Mouse (Mus musculus): ENCODE results near the gene AI467606. TPM values are rescaled to one million over a fixed set of nuclear protein-coding genes. Genes with fewer than 3 reads are reported as not detected.
"Not testable (repeated sequence)": the region's sequence is repeated elsewhere in the genome, so short reads cannot be mapped to it uniquely, and the experiment has no call there.

The AI467606 gene
- polyA plus RNA-seq, 2 experiments = 5.3 to 5.6 TPM

- Histone ChIP-seq H3K27me3 (ENCODE audit: control insufficient read depth, insufficient read depth, low read length) (no peaks in the 10 kb centered on the region), H3K27ac (replicated peaks; ENCODE audit: low read depth, low read length) (no peak overlapping the region), H3K4me1 (ENCODE audit: control insufficient read depth, insufficient read depth, low read length) (no peaks in the 10 kb centered on the region), H3K9me3 (ENCODE audit: control insufficient read depth, low read length) (no peaks in the 10 kb centered on the region), H3K4me2 (replicated peaks; ENCODE audit: low read depth, low read length, severe bottlenecking) (no peak overlapping the region), H3K36me3 (ENCODE audit: control insufficient read depth, insufficient read depth, low read length) (no peaks in the 10 kb centered on the region), H3K4me3 (replicated peaks; ENCODE audit: low read length) (no peak overlapping the region), H3K9ac (ENCODE audit: low read depth, low read length, severe bottlenecking) (no peak overlapping the region)
- TF ChIP-seq POLR2A (IDR thresholded peaks at IDR 0.05; ENCODE audit: borderline replicate concordance, extremely low read depth, insufficient read depth, insufficient read length) = no peak
- ATAC-seq (ENCODE audit: low FRiP score, low read depth) (no peak), DNase-seq (ENCODE audit: low spot score) (no peak)
- WGBS = 81% methylated on average over 8 of the region's 8 CpGs
These were observed 8.9 kb upstream of the AI467606 start for GRCm38 (mm10) chr7:127082271-127082670.

GRCm38 (mm10) chr7:127082995-127083394 lies 8.2 kb upstream of the AI467606 start:
- no peaks in the 10 kb centered on the region for H3K4me1 ChIP-seq (ENCODE audit: control insufficient read depth, insufficient read depth, low read length)
- no peak overlapping the region for H3K27ac ChIP-seq (replicated peaks; ENCODE audit: low read depth, low read length)
- WGBS = 43% methylated on average over 2 of the region's 2 CpGs
- ATAC-seq (ENCODE audit: low FRiP score, low read depth) (no peak), DNase-seq (ENCODE audit: low spot score) (no peak)
- H3K9ac ChIP-seq (ENCODE audit: low read depth, low read length, severe bottlenecking) = no peak overlapping the region
- no peak for TF ChIP-seq POLR2A (IDR thresholded peaks at IDR 0.05; ENCODE audit: borderline replicate concordance, extremely low read depth, insufficient read depth, insufficient read length)
- no peaks in the 10 kb centered on the region for H3K9me3 ChIP-seq (ENCODE audit: control insufficient read depth, low read length)
- H3K27me3 ChIP-seq (ENCODE audit: control insufficient read depth, insufficient read depth, low read length) = no peaks in the 10 kb centered on the region
- no peak overlapping the region for H3K4me3 ChIP-seq (replicated peaks; ENCODE audit: low read length)
- H3K4me2 ChIP-seq (replicated peaks; ENCODE audit: low read depth, low read length, severe bottlenecking) = no peak overlapping the region
- H3K36me3 ChIP-seq (ENCODE audit: control insufficient read depth, insufficient read depth, low read length) = no peaks in the 10 kb centered on the region

- ATAC-seq (ENCODE audit: low FRiP score, low read depth) (no peak), DNase-seq (ENCODE audit: low spot score) (no peak)
- no peak overlapping the region for H3K27ac ChIP-seq (replicated peaks; ENCODE audit: low read depth, low read length)
- no peak overlapping the region for H3K4me3 ChIP-seq (replicated peaks; ENCODE audit: low read length)
- H3K9ac ChIP-seq (ENCODE audit: low read depth, low read length, severe bottlenecking) = no peak overlapping the region
- no peaks in the 10 kb centered on the region for H3K4me1 ChIP-seq (ENCODE audit: control insufficient read depth, insufficient read depth, low read length)
- 83% methylated on average over 4 of the region's 4 CpGs for WGBS
- no peak for TF ChIP-seq POLR2A (IDR thresholded peaks at IDR 0.05; ENCODE audit: borderline replicate concordance, extremely low read depth, insufficient read depth, insufficient read length)
- no peak overlapping the region for H3K4me2 ChIP-seq (replicated peaks; ENCODE audit: low read depth, low read length, severe bottlenecking)
- no peaks in the 10 kb centered on the region for H3K9me3 ChIP-seq (ENCODE audit: control insufficient read depth, low read length)
- H3K27me3 ChIP-seq (ENCODE audit: control insufficient read depth, insufficient read depth, low read length) = no peaks in the 10 kb centered on the region
- no peaks in the 10 kb centered on the region for H3K36me3 ChIP-seq (ENCODE audit: control insufficient read depth, insufficient read depth, low read length)
These were observed 7.5 kb upstream of the AI467606 start for GRCm38 (mm10) chr7:127083689-127084088.

- Histone ChIP-seq H3K27me3 (ENCODE audit: control insufficient read depth, insufficient read depth, low read length) (no peaks in the 10 kb centered on the region), H3K36me3 (ENCODE audit: control insufficient read depth, insufficient read depth, low read length) (no peaks in the 10 kb centered on the region), H3K9me3 (ENCODE audit: control insufficient read depth, low read length) (no peaks in the 10 kb centered on the region), H3K9ac (ENCODE audit: low read depth, low read length, severe bottlenecking) (no peak overlapping the region), H3K27ac (replicated peaks; ENCODE audit: low read depth, low read length) (no peak overlapping the region), H3K4me3 (replicated peaks; ENCODE audit: low read length) (no peak overlapping the region), H3K4me2 (replicated peaks; ENCODE audit: low read depth, low read length, severe bottlenecking) (no peak overlapping the region), H3K4me1 (ENCODE audit: control insufficient read depth, insufficient read depth, low read length) (no peaks in the 10 kb centered on the region)
- 79% methylated on average over 2 of the region's 2 CpGs for WGBS
- no peak for ATAC-seq (ENCODE audit: low FRiP score, low read depth)
- no peak for DNase-seq (ENCODE audit: low spot score)
- TF ChIP-seq POLR2A (IDR thresholded peaks at IDR 0.05; ENCODE audit: borderline replicate concordance, extremely low read depth, insufficient read depth, insufficient read length) = no peak
These were observed 6.4 kb upstream of the AI467606 start for GRCm38 (mm10) chr7:127084794-127085193.

GRCm38 (mm10) chr7:127085751-127086150 lies 5.4 kb upstream of the AI467606 start:
- H3K27ac ChIP-seq (replicated peaks; ENCODE audit: low read depth, low read length); H3K9me3 ChIP-seq (ENCODE audit: control insufficient read depth, low read length); DNase-seq (ENCODE audit: low spot score); H3K36me3 ChIP-seq (ENCODE audit: control insufficient read depth, insufficient read depth, low read length); H3K4me3 ChIP-seq (replicated peaks; ENCODE audit: low read length); H3K27me3 ChIP-seq (ENCODE audit: control insufficient read depth, insufficient read depth, low read length); H3K4me1 ChIP-seq (ENCODE audit: control insufficient read depth, insufficient read depth, low read length); H3K9ac ChIP-seq (ENCODE audit: low read depth, low read length, severe bottlenecking); H3K4me2 ChIP-seq (replicated peaks; ENCODE audit: low read depth, low read length, severe bottlenecking); ATAC-seq (ENCODE audit: low FRiP score, low read depth): not testable (repeated sequence)
- 49% methylated on average over 6 of the region's 6 CpGs for WGBS

GRCm38 (mm10) chr7:127087278-127088010 lies 3.7 kb upstream of the AI467606 start, which contains the start of gene Zg16:
Gene Zg16 (minus strand): TSS chr7:127087328.
- WGBS = 82% methylated on average over 6 of the region's 6 CpGs
- not testable (repeated sequence) for ATAC-seq (ENCODE audit: low FRiP score, low read depth)

More at GRCm38 (mm10) chr7:127087278-127088010, 3.7 kb upstream of the AI467606 start, which contains the start of gene Zg16:
- not testable (repeated sequence) for H3K27ac ChIP-seq (replicated peaks; ENCODE audit: low read depth, low read length); H3K9me3 ChIP-seq (ENCODE audit: control insufficient read depth, low read length); H3K4me1 ChIP-seq (ENCODE audit: control insufficient read depth, insufficient read depth, low read length); H3K9ac ChIP-seq (ENCODE audit: low read depth, low read length, severe bottlenecking); DNase-seq (ENCODE audit: low spot score); H3K4me2 ChIP-seq (replicated peaks; ENCODE audit: low read depth, low read length, severe bottlenecking); H3K36me3 ChIP-seq (ENCODE audit: control insufficient read depth, insufficient read depth, low read length); H3K4me3 ChIP-seq (replicated peaks; ENCODE audit: low read length); H3K27me3 ChIP-seq (ENCODE audit: control insufficient read depth, insufficient read depth, low read length)

Data from limb, embryonic 14.5 days (tissue).